Mouse (Mus musculus) embryonic facial prominence, embryonic 14.5 days (tissue): ENCODE results near the gene Klf16. TPM values are rescaled to one million over a fixed set of nuclear protein-coding genes. Genes with fewer than 3 reads are reported as not detected.

Source experiments
- ATAC-seq: fragments of 200-750 bp; cut with Nextera tagmentation; 2 replicates; pipeline ENCODE4 v1.8.0; 2017; ENCODE audit warnings: low read depth, moderate number of reproducible peaks, moderate TSS enrichment
- DNase-seq: peaks from one replicate; pipeline ENCODE4 v3.0.0-alpha.2; 2015; ENCODE audit warnings: low spot score
- H3K27ac ChIP-seq: fragments of 300-500 bp; sonication (generic); replicated peaks from 2 replicates; pipeline ENCODE4 v1.5.1; 2014; ENCODE audit warnings: low read depth, mild to moderate bottlenecking, low read length, moderate library complexity
- H3K27me3 ChIP-seq: fragments of 300-500 bp; sonication (generic); replicated peaks from 2 replicates; pipeline ENCODE4 v1.6.1; 2014; ENCODE audit warnings: low read length; ENCODE audit not compliant: control insufficient read depth, insufficient read depth
- H3K36me3 ChIP-seq: fragments of 300-500 bp; sonication (generic); 2 replicates; pipeline ENCODE4 v1.6.1; 2014; ENCODE audit warnings: low read length, mixed read lengths; ENCODE audit not compliant: control insufficient read depth, insufficient read depth
- H3K4me1 ChIP-seq: fragments of 300-500 bp; sonication (generic); 2 replicates; pipeline ENCODE4 v1.6.1; 2014; ENCODE audit warnings: antibody characterized with exemption, low read length; ENCODE audit not compliant: control insufficient read depth, insufficient read depth
- H3K4me2 ChIP-seq: fragments of 300-500 bp; sonication (generic); 2 replicates; pipeline ENCODE4 v1.6.1; 2014; ENCODE audit warnings: low read depth, mild to moderate bottlenecking, low read length, moderate library complexity, mixed read lengths
- H3K4me3 ChIP-seq: fragments of 300-500 bp; sonication (generic); 2 replicates; pipeline ENCODE4 v1.5.1; 2014; ENCODE audit warnings: low read depth, mild to moderate bottlenecking, low read length
- H3K9ac ChIP-seq: fragments of 300-500 bp; sonication (generic); 2 replicates; pipeline ENCODE4 v1.6.1; 2014; ENCODE audit warnings: low read depth, mild to moderate bottlenecking, low read length, moderate library complexity, mixed read lengths
- H3K9me3 ChIP-seq: fragments of 300-500 bp; sonication (generic); 2 replicates; pipeline ENCODE4 v1.6.1; 2016; ENCODE audit warnings: low read length; ENCODE audit not compliant: control insufficient read depth
- WGBS: fragments of 180-500 bp; shearing (Covaris S2); extraction: QIAGEN DNeasy Blood & Tissue Kit; methylation state at CpG from one replicate; pipeline ENCODE4 v1.1.7; 2014; 5-methylcytosine and 5-hydroxymethylcytosine counted together
- polyA plus RNA-seq: library from polyadenylated mRNA; unstranded; fragments of >200 nt; fragmentation: Nextera tagmentation; extraction: Ambion mirVana; gene quantifications from 2 replicates; pipeline ENCODE4 v1.2.1, GENCODE M21; 2014

Klf16 gene
- 9.7 and 9.9 TPM in 2 replicates for polyA plus RNA-seq

DNA sequence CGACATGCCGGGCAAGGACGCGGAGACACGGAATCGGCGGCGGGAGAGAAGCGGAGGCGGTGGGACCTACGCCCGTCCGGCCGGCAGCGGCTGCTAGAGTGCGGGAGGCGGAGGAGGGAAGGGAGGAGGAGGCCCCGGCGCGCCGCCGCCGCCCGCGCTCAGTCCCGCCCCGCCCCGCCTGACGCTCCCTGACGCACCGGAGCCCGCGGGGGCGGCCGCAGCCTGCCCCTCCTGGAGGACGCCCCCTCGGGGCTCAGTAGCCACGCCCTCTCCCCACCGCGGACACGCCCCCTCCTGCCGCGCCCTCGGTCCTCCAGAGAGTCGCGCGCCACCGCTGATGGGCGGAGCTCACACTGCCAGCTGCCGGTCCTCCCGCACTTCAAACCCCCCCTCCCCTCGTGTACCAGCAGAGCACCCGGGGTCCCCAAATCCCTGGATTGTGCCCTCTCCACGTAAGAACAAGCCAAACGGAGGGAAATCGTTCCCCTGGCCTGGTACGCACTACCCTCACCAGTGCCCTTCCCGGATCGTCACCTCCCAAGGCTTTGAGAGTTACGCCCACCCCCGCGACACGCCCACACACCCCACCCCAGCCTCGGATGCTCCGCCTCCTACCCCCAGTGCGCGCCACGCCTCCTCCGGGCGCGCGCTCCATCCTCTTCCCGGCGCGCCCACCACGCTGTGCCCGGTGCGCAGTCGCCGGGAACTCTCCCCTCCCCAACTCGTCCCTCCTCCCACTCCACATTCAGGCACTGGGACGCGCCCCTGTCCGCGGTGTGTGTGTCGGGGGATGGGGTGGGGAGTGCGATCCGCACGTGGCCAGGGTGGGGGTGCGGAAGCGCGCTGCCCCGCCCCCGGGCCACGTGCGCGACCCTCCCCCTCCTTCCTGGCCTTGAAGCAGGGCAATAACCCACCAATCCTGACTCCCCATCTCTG lies at the start of gene Klf16:
Gene Klf16 (minus strand): TSS at position 127 of the 936 bp plus-strand sequence.
- Histone ChIP-seq H3K9ac (peak within 1 kb of the TSS; percentile 76), H3K4me2 (peak within 1 kb of the TSS; percentile 94), H3K4me3 (peak within 1 kb of the TSS; percentile 88), H3K36me3 (peaks cover 4% of the 10 kb centered on the region; the same call in 1 of the 2 replicates), H3K9me3 (no peaks in the 10 kb centered on the region), H3K4me1 (peaks cover 28% of the 10 kb centered on the region), H3K27me3 (no peaks in the 10 kb centered on the region), H3K27ac (peak within 1 kb of the TSS; percentile 91)
- DNase-seq (peak; percentile 96), ATAC-seq (peak; percentile 79)
- 0% methylated on average over 34 of the region's 97 CpGs for WGBS

DNA sequence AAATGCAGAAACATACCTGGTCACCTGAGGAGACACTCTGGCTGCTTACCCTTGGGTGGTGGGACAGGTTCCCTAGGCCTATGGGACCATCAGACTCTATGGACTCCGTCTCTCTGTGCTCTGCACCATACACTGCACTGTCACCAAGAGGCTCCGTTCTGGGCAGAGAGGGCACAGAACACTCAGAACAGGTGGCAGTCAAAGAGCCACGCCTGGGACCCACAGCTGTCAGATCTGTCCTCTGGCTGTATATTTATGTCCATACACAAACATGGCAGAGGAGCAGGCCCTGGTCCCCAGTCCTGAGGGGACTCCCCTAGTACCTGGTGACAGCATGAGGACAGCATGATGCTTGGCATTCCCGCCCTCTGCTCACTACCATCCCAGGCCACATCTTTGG lies 48.6 kb upstream of the Klf16 start:
- no peak for ATAC-seq
- Histone ChIP-seq H3K9me3 (no peaks in the 10 kb centered on the region), H3K4me3 (no peak overlapping the region), H3K9ac (no peak overlapping the region), H3K27ac (no peak overlapping the region), H3K27me3 (no peaks in the 10 kb centered on the region), H3K4me1 (peaks cover 23% of the 10 kb centered on the region), H3K36me3 (no peaks in the 10 kb centered on the region), H3K4me2 (no peak overlapping the region)
- WGBS, result 84% methylated on average over 4 of the region's 4 CpGs
- DNase-seq, result no peak

DNA sequence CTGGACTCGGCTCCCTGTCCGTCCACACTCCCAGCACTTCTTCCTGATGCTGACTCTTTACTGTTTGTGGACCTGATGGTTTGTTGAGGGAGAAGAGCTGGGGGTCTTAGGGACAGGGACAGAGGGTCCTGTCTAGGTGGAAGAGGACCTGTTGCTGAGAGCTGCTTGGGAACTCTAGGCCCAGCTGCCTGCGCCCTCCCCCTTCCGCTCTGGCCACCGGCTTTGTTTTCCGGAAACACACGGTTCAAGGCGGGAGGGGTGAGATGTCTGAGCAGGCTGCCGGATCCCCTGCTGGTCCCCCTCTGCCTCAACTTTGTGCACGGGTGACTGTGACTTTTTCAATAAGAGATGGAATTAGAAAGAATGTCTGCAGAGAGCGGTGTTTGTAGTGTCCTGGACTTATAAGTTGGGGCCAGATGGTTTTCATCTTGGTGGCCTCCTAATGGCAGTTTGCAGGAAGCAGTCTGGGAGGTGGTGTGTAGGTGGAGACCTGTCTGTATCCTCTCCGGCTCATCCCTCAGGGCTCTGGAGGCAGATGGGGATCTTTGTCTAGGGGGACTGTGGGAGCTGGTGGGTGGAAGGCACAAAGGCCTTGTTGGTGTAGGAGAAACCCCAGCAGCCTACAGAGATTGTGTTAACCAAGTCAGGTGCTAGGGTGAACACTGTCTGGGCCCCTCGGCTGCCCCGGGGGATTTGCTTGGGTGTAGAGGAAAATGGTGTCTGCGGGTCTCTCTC lies 46.5 kb upstream of the Klf16 start:
- Histone ChIP-seq H3K4me2 (peak overlapping the region; percentile 99), H3K4me3 (peak overlapping the region; percentile 88), H3K9me3 (no peaks in the 10 kb centered on the region), H3K4me1 (peaks cover 23% of the 10 kb centered on the region), H3K27me3 (no peaks in the 10 kb centered on the region), H3K36me3 (no peaks in the 10 kb centered on the region), H3K27ac (peak overlapping the region; percentile 97), H3K9ac (peak overlapping the region; percentile 92)
- ATAC-seq, result no peak
- DNase-seq, result peak; percentile 62
- 3% methylated on average over 12 of the region's 15 CpGs for WGBS

DNA sequence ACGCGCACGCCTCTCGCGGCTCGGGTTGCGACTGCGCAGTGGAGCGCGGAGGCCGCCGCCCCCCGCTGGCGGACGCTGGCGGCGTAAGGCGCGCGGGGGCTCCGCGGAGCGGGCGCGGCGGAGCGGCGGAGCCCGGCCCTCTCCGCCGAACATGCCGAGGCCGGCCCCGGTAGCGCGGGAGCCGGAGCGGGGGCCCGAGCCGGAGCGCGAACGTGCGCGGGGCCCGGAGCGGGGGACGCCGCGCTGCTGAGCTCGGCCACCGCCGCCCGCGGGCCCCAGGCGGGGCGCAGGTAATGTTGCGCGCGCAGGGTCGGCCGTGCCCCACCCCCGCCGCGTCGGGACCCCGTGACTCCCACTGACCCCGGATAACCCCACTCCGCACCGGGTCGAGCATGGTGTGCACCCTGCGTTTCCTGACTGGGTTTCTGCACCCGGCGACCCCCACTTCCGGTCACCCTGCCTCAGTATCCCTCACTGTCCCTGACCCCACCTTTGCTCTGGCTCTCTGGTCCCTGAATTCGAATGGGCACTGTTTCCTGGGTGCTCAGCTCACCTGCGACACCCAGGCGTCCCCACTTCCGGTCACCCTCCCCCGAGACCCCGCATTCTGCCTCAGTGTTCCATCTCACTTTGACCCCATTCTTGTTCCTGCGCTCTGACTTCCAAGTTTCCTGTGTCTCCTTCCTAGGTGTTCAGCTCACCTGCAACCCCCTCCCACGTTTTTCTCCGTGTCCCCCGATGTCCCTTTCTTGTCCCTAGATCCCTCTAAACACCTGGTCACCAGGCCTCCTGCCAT lies 45.7 kb upstream of the Klf16 start, which contains the start of gene Csnk1g2:
Gene Csnk1g2 (plus strand): TSS at position 178 of the 796 bp plus-strand sequence.
- H3K36me3 ChIP-seq, result no peaks in the 10 kb centered on the region
- H3K4me3 ChIP-seq, result peak within 1 kb of the TSS; percentile 88
- no peaks in the 10 kb centered on the region for H3K9me3 ChIP-seq
- peaks cover 23% of the 10 kb centered on the region for H3K4me1 ChIP-seq
- H3K27ac ChIP-seq, result peak within 1 kb of the TSS; percentile 97
- H3K27me3 ChIP-seq, result no peaks in the 10 kb centered on the region
- under 1% methylated on average over 47 of the region's 85 CpGs for WGBS
- H3K9ac ChIP-seq, result peak within 1 kb of the TSS; percentile 92
- ATAC-seq (peak; percentile 6), DNase-seq (no peak)
- peak within 1 kb of the TSS; percentile 99 for H3K4me2 ChIP-seq

DNA sequence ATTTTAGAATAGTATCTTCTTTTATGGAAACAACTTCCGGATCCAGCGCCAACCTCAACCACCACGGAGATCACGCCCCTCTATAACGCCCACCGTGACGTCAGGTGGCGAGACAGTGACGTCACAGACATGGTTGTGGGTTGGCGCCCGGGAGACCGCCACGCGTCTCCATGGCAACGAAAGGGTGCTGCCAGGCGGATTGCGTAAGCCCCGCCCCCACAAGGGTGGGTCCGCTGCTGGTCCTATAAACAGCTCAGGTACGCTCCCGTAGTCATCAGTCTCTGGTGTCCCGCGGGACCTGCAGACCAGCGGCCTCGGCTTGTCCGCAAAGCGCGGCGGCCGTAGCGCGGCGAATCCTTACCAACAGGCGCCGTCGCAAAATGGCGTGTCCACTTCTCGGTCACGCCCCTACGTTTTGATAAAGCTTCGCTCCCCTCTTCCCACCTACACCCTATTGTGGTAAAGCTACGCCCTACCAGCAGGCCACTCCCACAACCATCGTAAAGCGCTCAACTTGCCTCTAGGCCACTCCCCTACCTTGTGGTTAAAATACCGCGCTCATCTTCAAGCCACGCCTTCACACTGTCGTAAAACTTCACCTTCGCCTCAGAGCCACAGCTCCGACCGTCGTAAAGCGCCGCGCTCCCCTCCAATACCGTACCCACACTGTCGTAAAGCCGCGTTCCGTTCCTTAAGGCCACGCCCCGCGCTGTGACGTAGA lies 45.0 kb upstream of the Klf16 start:
- DNase-seq (peak; percentile 100), ATAC-seq (peak; percentile 95)
- Histone ChIP-seq H3K4me2 (peak overlapping the region; percentile 71), H3K9ac (peak overlapping the region; percentile 92), H3K36me3 (no peaks in the 10 kb centered on the region), H3K4me3 (peak overlapping the region; percentile 88), H3K9me3 (no peaks in the 10 kb centered on the region), H3K27ac (peak overlapping the region; percentile 97), H3K4me1 (peaks cover 17% of the 10 kb centered on the region), H3K27me3 (no peaks in the 10 kb centered on the region)
- under 1% methylated on average over 45 of the region's 64 CpGs for WGBS

DNA sequence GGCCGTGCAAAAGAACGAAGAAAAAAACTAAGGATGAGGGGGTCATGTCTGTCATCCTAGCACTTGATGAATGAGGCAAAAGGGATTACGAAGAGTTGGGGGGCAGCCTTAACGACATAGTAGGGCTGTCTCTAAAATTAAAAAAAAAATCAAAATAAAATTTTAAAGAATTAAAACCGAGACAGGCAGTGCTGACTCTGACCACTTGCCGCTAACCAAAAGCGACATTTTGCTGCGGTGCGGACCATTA lies 44.5 kb upstream of the Klf16 start:
- H3K36me3 ChIP-seq, result no peaks in the 10 kb centered on the region

DNA sequence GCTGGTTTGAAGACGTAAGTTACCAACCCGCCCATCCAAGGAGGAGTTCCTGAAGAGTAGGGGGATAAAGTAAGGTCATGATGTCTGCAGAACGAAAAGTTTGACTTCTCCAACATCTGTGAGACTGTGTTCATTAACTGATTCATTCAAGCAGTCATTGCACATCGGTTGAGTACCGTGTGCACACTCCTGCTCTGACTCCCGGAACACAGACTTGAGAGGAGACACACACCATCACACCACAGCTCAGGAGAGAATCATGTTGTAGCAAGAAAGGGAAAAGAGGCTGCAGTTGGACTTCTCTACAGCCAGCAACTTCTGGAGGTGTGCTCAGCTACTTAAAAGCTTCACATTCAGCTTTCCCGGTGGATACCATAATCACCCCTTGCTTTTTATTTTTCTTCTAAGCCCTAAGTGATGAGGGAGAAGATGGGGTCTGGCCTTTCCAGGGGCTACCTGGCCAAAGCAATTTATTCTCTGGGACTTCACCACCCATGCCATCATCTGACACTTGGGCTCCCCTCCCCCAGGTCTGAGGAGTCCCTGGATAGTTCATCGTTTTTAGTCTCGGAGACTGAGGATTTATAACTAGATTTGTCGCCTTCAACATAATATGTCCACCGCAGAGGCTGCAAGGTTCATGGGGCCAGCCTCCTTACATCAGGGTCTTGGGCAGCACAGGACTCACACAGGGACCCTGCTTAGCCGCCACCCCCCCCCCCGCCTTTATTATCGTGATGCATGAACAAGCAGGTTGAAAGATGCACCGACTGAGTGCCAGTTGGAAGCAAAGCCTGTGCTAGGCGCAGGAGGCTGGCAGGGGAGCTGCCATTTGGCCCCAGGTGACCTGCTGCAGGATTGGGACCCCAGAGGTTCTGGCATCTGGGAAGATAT lies 43.9 kb upstream of the Klf16 start:
- no peak for ATAC-seq
- Histone ChIP-seq H3K36me3 (no peaks in the 10 kb centered on the region), H3K9ac (peak overlapping the region; percentile 64), H3K27me3 (no peaks in the 10 kb centered on the region), H3K9me3 (no peaks in the 10 kb centered on the region), H3K27ac (peak overlapping the region; percentile 97), H3K4me1 (peaks cover 17% of the 10 kb centered on the region), H3K4me2 (peak overlapping the region; percentile 71), H3K4me3 (peak overlapping the region; percentile 88)
- 55% methylated on average over 16 of the region's 16 CpGs for WGBS
- no peak for DNase-seq

More for the DNA sequence above, 44.5 kb upstream of the Klf16 start:
- Histone ChIP-seq H3K9me3 (no peaks in the 10 kb centered on the region), H3K27ac (peak overlapping the region; percentile 97), H3K9ac (peak overlapping the region; percentile 64), H3K4me2 (peak overlapping the region; percentile 71), H3K4me3 (peak overlapping the region; percentile 88), H3K27me3 (no peaks in the 10 kb centered on the region), H3K4me1 (peaks cover 17% of the 10 kb centered on the region)
- DNase-seq (no peak), ATAC-seq (no peak)
- WGBS, result 1% methylated on average over 9 of the region's 9 CpGs
